Mouse (Mus musculus) monocyte, adult 5-6 weeks (primary cell): ENCODE measurements around the gene Ghr. TPM values are rescaled to one million over a fixed set of nuclear protein-coding genes. Genes with fewer than 3 reads are reported as not detected.

Experiments used
- ATAC-seq: fragments of 153-309, 156-312 bp; replicated peaks from 2 replicates; pipeline ENCODE4 v1.8.0; 2017; ENCODE audit warnings: mild to moderate bottlenecking; ENCODE audit not compliant: low TSS enrichment, insufficient number of reproducible peaks, severe bottlenecking, poor library complexity, low FRiP score
- total RNA-seq: library from RNA; stranded (forward); fragments of 200-1000, 200-491, 200-594 nt; gene quantifications from 3 replicates; pipeline ENCODE4 v1.2.3, GENCODE M21; 2017

The Ghr gene
- total RNA-seq, 1 experiment from 2014 or later, result not detected

DNA sequence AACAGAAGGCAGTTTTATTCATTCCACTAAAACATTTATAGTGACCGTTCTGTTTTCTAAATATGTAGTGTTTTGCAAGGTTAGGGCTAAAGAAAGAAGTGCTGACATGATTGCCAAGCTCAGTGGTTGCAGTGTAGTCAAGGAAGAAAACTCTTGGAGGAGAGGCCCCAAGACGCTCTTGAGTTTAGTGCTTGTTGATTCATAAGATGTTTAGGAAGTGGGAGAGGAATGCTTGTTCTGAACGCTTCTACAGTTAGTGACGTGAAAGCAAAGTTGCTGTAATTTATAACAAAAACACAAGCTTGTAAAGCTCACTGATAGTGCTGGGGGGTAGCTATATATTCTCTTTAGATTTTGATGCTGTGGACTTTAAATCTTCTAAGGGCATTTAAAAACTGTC lies 174.8 kb downstream of the Ghr start:
- ATAC-seq, result no peak

DNA sequence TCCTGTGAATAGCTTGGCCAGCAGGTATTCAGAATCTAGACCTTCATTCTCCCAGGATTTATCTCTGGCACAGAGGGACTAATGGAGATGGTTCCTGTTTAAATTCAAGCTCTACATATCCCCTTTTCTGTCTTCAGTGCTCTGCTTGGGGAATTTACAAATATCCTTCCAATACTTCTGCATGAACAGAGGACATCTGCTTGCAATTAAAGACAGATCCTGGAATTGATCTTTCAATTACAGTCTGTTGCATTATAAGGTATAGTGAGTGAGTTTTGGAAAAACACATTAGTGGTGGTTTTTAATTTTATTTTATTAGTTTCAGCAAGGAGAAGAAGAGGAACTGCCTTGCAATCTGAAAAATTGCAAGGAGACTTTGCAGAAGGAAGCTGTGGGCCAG lies 184.1 kb downstream of the Ghr start:
- no peak for ATAC-seq

DNA sequence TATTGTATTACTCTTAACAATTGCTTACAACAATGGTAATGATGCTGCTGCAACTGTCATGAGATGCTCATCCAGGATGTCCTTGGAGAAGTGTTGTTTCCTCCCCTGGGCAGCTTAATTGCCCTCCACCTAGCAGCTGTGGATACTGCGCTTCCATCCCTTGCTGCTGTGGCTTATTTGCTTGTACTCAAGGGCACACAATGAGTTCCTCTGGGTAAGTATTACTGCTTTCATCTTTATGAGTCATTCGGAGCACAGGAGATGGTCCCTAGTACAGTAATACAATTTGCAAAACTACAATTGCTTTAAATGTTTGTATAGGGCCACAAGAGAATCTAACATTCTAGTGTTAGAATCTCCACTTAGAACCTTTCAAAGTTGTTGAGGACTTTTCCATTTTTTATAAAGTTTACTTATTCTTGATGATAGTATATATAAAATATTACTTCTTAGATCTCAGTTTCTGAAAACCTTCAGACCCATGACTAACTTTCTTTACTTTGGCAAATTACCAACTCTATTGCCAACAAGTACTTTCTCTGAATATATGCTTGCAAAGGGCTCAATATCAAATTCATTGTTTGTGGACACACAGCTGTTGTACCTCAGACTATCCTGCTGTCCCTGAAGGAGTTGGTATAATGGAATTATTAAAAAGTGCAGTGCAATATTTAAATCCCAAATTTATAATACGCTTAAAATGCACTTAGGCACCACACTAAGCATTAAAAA lies 185.8 kb downstream of the Ghr start:
- no peak for ATAC-seq

DNA sequence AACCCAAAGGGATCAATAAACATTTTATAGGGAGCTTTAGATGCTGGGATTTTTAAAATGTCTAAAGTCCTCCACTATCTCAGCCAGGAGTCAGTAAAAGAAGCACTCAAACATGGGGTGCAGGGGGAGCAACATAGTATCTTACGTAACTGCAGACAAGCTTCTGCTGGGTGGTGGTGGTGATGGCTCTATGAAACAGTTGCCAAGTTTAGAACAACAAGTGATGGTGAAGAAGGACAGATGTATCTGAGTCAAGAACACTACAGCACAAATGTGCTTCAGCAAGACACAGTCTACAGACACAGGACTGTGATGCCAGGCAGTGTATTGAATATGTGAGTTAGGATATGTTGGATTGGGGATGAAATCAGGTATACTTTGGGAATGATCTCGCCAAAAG lies 187.1 kb downstream of the Ghr start:
- ATAC-seq, result no peak

DNA sequence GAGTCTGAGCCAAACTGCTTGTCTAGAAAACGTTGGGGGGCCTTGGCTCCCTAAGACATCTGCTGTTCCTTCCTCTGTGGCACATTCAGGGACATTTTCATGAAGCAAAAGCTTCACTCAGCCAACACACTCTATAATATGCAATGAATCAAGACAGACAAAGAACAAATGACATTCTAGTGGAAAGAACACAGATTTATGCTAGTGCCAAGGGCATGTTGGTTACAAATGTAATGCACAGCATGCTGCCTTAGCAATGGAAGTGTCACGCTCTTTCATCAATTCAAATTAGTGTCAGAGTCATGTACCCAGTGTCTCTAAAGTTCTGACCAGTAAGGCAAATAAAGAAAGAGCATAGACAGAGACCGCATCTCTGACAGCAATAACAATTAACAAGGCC lies 187.6 kb downstream of the Ghr start:
- no peak for ATAC-seq

DNA sequence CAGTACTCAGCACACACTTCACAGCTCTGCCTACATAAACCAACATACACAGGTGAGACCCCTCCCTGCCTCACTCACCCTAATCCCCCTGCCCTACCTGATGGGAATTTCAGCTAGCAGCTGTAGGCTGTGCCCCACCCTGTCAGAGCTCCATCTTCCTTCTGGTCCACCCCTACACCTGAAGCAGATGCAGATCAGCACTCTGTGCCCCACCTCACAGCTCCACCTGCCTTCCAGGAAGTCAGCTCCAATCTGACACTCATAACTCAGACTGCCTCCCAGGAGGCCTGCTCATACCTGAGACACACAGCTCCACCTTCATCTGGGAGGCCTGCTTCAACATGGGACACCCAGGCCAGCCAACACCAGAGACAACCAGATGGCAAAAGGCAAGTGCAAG lies 192.6 kb downstream of the Ghr start:
- ATAC-seq, result no peak

DNA sequence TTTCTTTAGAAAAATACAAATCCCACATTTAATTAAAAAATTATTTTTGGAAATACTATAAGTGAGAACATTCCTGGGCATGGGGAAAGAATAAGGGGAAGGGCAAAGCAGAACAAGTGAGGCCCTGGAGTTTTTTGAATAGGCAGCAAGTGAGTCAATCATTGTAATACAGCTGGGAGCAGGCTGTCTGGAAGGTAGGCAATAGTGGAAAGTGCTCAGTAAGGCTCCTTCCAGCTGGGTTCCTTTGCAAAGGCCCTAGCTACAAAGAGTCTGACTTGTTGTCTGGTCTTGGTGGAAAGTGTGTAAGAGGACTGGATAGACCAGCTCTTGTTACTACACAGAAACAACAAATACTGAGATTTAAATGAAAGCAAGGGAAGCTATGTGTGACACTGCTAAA lies 194.3 kb downstream of the Ghr start:
- no peak for ATAC-seq

DNA sequence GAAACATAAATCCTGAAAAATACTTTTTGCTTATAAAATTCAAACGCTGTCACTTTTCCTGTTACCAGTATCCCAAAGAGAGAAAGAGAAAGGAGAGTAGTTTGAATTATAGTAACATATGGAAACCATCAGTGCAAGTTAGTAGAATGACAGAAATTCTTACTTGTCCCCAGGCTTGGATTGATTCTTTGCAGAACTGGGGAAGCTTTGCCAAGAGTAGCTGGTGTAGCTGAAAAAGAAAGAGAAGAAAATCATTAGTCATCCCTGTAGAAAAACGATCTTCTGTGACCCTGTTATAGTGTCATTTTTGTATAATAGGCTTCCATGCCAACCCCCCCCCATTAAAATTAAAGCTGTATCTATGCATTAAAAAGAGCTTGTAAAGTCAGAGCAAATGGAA lies 194.8 kb downstream of the Ghr start:
- ATAC-seq, result no peak

DNA sequence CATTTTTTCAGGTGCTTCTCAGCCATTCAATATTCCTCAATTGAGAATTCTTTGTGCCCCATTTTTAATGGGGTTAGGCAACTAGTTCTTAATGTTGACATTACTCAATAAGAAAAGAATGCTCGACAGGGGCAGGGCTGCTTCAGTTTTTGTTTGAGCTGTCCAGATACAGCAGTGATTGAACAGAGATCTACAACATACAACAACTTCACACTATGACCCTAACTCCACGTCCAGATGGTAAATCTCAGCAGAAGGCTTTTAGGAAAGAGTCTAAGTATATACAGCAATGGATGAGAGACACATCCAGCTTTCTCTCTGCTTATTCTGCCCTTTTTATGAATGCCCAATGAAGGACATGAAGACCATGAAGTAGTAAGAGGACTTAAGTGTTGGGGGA lies 199.5 kb downstream of the Ghr start:
- ATAC-seq, result no peak

DNA sequence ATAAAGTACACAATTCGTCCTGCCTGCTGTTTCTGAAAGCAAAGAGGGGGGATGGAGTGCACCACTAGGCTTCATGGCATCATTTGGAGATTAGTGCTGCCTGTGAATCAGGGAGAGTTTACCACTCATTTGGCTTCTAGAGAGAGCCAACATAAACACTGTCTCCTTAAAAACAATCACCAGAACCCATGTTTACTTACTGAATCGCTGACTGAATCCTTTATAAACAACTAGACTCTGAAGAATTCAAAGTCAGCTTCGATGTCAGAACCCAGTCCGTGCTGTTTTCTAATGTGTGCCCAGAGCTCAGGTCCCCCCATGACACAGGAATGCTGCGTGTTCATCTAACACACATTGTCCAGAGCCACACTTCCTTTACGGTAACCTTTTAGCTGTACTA lies 201.9 kb downstream of the Ghr start:
- ATAC-seq, result no peak

DNA sequence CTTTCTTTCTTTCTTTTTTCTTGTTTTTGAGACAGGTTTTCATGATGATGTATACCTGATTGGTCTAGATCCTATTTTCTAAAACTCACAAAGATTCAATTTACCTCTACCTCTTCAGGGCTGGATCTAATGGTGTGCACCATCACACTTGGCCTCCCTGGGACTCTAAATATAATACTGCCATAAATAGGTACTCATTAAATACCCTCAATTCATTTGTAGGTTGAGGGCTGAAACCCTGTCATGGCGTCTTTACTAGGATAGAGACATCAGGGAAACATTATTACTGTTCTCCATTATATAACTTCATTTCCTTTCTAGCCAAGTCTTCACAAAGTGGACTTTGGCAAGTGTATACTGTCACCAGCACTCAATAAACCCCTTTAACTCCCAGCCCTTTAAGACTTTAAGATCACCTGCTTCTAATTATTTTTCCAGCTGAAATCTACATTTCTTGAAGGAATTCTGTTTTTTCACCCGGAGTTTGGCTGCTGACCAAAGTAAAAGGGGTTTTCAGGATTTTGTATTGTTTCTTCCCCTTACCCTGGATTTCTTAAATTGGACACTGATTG lies 214.9 kb downstream of the Ghr start:
- no peak for ATAC-seq

DNA sequence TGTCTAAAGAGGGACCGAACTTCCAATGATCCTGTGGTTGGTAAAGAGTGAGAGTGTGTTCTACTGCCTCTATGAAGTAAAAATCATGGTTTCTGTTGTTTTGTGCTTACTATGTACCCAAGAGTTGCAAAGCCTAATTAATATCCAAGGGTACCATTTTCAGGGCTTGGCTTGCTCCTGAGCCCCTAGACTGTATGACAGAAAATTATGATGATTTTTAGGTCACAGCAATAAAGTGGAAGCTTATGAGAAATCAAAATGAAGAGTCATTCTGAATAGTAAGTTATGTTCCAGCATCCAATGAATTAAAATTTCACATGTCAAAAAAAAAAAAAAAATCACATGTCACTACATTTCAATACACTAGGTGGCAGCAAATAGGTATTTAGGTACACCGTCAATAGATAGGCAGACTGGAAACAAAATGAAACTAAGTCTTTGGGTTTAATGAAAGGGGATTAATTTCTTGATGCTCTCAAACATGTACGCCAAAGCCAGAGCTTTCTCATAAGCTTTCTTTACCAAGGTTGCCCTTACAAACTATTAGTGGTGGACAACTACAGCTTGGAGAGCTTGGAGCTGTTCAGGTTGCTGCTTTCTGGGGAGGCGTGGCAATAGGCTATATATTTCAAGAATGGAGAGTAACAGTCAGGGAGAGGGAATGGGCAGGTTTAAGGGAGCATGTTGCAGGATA lies 227.1 kb downstream of the Ghr start:
- no peak for ATAC-seq

DNA sequence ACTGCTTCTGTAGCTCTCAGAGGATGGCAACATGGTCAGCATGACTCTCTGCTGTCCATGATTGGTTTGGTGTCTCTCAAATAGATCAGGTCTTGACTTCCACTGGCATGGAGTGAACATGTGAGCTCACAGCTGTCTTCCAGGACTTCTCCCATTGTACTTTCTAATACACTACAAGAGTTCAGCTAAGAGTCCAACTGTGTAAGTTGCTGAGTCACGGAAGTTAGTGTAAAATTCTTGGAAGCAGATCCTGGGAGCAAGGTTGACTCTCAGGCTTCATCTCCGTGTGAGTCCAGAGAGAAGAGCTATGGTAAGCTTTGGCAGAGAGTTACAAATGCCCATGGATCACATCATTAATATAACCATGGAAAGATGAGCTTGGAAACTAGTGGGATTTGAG lies 229.6 kb downstream of the Ghr start:
- no peak for ATAC-seq

DNA sequence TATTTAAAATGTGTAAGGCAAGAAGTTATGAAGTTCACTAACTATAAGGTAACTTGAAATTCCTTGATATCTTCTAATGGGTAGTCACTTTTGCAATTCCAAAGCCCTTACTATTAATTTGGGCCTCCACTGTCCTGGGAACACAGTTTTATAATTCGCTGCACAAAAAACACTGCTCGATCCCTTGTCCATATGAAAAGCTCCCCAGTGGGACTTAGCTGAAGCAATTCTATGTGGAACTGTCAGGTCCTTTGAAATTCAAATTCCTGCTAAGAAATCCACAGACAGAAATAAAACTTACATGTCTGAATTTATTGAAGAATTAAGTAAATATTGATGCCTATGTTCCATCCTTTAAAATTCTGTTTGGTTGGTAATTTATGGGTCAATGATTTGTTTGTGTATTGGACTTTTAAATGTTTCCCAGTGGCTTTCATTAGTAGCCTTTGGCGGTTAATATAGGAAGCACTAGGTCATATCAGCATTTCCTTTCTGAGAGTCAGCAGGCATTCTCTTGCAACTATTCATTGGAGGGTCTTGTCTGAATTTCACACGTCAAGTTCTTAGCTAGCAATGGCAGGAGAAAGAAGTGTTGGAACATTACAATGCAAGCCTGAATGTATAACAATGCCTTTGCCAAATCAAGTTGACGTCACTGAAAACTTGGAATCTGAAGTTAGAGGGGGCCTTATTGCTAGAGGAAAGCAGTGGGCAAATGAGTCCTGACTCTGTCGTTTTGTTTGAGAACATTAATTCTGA lies 233.8 kb downstream of the Ghr start:
- no peak for ATAC-seq

DNA sequence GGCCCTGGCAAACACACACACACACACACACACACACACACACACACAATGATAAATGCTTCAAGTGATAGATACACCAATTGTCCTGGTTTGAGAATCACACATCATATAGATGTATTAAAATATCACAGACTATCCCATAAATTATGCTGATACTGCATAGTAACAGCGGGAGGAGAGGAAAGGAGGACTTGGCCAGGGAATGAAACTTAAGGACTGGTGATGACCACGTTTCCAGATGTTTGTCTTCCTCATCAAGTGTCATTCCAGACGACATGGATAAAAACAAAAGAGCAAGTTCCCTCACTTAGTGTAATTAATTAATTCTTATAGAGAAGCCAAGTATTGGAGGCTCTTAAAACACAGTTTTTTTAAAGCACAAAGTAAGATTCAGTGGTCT lies 236.6 kb downstream of the Ghr start:
- ATAC-seq, result no peak

DNA sequence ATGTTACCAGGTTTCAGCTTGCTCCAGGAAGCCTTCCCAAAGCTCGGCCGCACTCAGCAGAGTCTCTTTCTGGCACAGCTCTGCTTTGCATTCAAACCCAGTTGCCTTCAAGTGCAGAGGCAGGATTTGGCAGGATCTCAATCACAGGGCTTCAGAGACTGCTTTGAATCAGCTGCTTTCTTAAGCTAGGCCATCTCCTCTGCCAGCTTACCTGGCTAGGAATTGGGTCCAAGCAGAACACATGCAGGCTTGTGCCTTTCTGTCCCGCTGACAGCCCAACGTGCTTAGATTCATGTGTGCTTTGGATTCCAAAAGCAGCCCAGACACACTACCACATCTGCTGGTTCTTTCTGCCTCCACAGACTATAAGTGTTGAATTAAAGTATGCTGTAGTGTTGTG lies 238.7 kb downstream of the Ghr start:
- ATAC-seq, result no peak

DNA sequence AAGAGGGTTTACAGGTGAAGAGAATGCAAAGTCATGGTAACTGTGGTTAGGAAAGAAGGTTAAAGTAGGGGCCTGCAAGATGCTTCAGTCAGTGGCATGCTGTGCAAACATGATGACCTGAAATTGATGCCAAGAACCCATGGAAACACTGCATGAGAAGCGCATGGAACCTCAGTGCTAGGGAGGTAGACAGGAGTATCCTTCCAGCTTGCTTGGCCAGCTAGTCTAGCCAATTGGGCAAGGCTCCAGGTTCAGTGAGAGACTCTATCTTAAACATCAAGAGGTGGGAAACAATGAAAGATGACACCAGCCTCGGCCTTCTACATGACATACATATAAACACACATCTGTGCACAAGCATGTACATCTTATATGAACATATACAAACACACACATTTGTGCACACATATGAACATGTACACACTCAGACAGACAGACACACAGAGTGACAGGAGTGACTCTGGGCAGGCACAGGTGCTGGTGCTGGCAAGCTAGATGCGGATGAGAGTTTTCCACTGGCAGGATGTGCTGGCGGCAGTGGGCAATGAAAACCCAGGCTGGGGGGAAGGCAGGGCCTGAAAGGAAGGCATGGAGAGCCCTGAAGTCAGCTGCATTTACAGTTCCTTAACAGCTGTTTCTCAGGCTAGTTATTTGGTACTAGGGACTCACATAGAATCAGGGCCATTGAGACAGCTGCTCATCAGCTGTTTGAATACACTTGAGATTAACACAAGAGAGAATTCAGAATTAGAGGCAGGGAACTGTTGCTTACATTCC lies 241.3 kb downstream of the Ghr start:
- ATAC-seq, result no peak

DNA sequence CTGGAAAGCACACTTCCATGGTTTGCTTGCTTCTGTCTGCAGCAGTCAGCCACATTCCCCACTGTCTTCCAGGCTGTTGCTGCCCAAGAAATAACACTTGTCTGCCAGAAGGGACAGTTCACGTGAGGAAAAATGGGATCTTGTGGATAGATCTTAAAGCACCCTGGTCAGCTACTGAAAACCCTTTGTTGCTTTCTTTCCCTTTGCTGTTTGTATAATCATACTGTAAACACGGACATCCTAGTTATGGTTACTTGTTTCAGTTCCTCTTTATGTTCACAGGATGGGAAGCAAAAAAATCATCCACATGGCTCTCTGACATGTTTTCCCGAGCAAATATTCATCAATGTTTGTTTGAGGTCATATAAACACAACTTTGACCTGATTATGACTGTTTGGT lies 243.4 kb downstream of the Ghr start:
- ATAC-seq, result no peak

DNA sequence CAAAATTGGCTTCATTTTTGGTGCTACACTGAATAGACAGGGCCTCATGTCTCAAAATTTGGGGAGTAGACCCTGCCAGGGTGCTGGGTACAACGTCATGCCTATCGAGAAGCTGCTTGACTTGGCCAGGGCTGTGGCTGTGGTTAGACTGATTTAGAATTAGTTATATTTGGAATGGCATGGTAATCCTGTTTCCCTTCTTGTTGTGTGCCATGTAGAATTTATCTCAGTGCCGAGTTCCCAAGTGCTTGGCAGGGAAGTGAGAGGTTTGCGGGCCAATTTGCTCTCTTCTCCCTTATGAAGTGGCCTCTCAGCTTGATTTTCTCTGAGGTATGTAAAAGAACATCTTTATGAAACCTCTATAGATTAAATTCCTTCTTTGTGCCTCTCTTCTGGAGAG lies 250.8 kb downstream of the Ghr start:
- ATAC-seq, result no peak
